Mouse (Mus musculus) embryonic fibroblast, embryonic 13.5 days (primary cell): ENCODE results near the gene Plg.

Experiments
- CTCF ChIP-seq: IDR thresholded peaks from 2 replicates; pipeline ENCODE4 v1.5.1; 2011; ENCODE audit warnings: mild to moderate bottlenecking, control low read depth, low read length, moderate library complexity, borderline replicate concordance; ENCODE audit not compliant: insufficient read depth
- POLR2A ChIP-seq: IDR thresholded peaks from 2 replicates; pipeline ENCODE4 v1.6.1; 2011; ENCODE audit warnings: low read depth, mild to moderate bottlenecking, control low read depth, low read length, moderate library complexity

- no peak for TF ChIP-seq CTCF
- TF ChIP-seq POLR2A: no peak
Measured at GRCm38 (mm10) chr17:12364426-12364735, 14.0 kb upstream of the Plg start.
